Mouse (Mus musculus): ENCODE results near the gene Mid1. TPM values are rescaled to one million over a fixed set of nuclear protein-coding genes. Genes with fewer than 3 reads are reported as not detected.
"Not testable (repeated sequence)": the region's sequence is repeated elsewhere in the genome, so short reads cannot be mapped to it uniquely, and the experiment has no call there.

Mid1 gene
- total RNA-seq, 1 experiment from 2014 or later = 21.3 TPM

GRCm38 (mm10) chrX:169890541-169890940, 205.5 kb downstream of the Mid1 start:
- no peak for DNase-seq

- no peak for DNase-seq
These were observed 207.1 kb downstream of the Mid1 start for GRCm38 (mm10) chrX:169892100-169892499.

GRCm38 (mm10) chrX:169892631-169893030, 207.6 kb downstream of the Mid1 start:
- no peak for DNase-seq

GRCm38 (mm10) chrX:169899227-169899950, 214.4 kb downstream of the Mid1 start:
- DNase-seq = no peak

GRCm38 (mm10) chrX:169902860-169903259, 217.9 kb downstream of the Mid1 start:
- no peak for DNase-seq

GRCm38 (mm10) chrX:169903656-169904055, 218.7 kb downstream of the Mid1 start:
- DNase-seq = no peak

- no peak for DNase-seq
These were observed 221.1 kb downstream of the Mid1 start for GRCm38 (mm10) chrX:169906054-169906508.

- DNase-seq = no peak
These were observed 224.9 kb downstream of the Mid1 start for GRCm38 (mm10) chrX:169909898-169910297.

GRCm38 (mm10) chrX:169915738-169916137, 230.7 kb downstream of the Mid1 start:
- peak; percentile 16 for DNase-seq

- DNase-seq = no peak
These were observed 237.5 kb downstream of the Mid1 start for GRCm38 (mm10) chrX:169922541-169922940.

GRCm38 (mm10) chrX:169923417-169923816, 238.4 kb downstream of the Mid1 start:
- no peak for DNase-seq

- no peak for DNase-seq
These were observed 240.6 kb downstream of the Mid1 start for GRCm38 (mm10) chrX:169925600-169925999.

GRCm38 (mm10) chrX:169927110-169927817, 242.3 kb downstream of the Mid1 start:
- DNase-seq = no peak

GRCm38 (mm10) chrX:169930868-169931267, 245.9 kb downstream of the Mid1 start:
- DNase-seq = no peak

- no peak for DNase-seq
These were observed 248.2 kb downstream of the Mid1 start for GRCm38 (mm10) chrX:169933228-169933627.

- no peak for DNase-seq
These were observed 252.2 kb downstream of the Mid1 start for GRCm38 (mm10) chrX:169937119-169937719.

GRCm38 (mm10) chrX:169940531-169940930, 255.5 kb downstream of the Mid1 start:
- no peak for DNase-seq

GRCm38 (mm10) chrX:169950596-169950995, 265.6 kb downstream of the Mid1 start:
- DNase-seq = no peak

- no peak for DNase-seq
These were observed 284.3 kb downstream of the Mid1 start for GRCm38 (mm10) chrX:169969337-169969736.

GRCm38 (mm10) chrX:169969765-169970164, 284.8 kb downstream of the Mid1 start:
- not testable (repeated sequence) for DNase-seq

GRCm38 (mm10) chrX:169970546-169970945, 285.5 kb downstream of the Mid1 start:
- DNase-seq = not testable (repeated sequence)

- not testable (repeated sequence) for DNase-seq
These were observed 286.6 kb downstream of the Mid1 start for GRCm38 (mm10) chrX:169971562-169971961.

GRCm38 (mm10) chrX:169972131-169972530, 287.1 kb downstream of the Mid1 start:
- DNase-seq = not testable (repeated sequence)

All from adrenal gland, postnatal 25 days (tissue).